8 mouse cellular contexts compared by ENCODE assay signal in the genomic region with DNA sequence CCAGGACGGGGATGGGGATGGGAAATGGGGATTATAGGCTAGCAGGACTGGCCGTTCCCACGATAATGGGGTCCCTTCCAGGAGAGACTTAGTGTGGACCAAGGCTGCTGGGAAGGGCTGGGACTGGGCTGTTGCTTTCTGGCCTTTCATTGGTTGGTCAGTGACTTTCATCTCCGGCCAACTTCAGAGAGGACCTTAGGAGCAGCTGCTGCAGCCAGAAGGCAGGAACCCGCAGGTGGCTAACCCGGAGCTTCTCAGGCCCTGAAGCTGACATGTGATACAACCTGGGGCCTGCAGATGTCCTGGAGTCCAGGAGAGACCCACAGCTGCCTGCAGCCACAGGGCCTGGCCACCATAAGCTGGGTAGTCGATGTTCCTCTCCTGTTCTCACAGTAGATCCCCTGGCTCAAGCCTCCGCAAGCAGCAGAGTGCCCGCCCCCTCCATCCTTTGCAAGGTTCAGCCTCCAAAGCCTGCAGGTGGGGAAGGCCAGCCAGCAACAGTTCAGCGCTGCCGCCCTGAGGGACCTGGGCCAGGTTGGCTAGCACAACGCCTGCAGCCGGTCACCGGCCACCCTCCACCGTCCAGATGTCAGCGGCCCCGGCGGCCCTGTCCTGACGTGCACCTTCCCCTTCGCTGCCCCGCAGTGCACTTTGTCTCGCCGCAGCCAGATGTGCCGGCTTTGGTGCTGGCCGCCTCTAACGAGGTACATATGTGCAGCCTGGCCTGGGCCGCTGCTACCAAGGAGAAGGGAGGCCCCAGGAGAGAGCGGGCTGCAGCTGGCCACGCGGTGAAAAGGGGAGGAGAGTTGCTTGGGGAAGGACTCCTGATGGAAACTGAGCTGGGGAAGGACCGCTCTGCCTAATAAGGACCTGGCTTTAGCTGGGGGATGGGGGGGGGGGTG. TPM values are rescaled to one million over a fixed set of nuclear protein-coding genes. Genes with fewer than 3 reads are reported as not detected.
A peak's percentile ranks its signal among the peaks of the same experiment; 100 is the strongest.
DNase-seq lines count a peak whose midpoint lies in the region; ATAC-seq lines count a peak whose summit lies in the region.

No protein-coding gene starts in this region.

- H3K4me3 ChIP-seq in embryonic facial prominence, embryonic 15.5 days (replicated peaks) = peak overlapping the region; percentile 21
- peak overlapping the region; percentile 31 for H3K4me3 ChIP-seq in heart, embryonic 16.5 days (ENCODE audit: low read length)
- peak overlapping the region; percentile 24 for H3K4me3 ChIP-seq in limb, embryonic 11.5 days (ENCODE audit: low read depth, low read length)

- peak overlapping the region; percentile 55 for H3K27ac ChIP-seq in embryonic facial prominence, embryonic 15.5 days (replicated peaks)
- H3K27ac ChIP-seq in heart, embryonic 16.5 days (ENCODE audit: low read length) = peak overlapping the region; percentile 26; the same call in 1 of the 2 replicates
- H3K27ac ChIP-seq in limb, embryonic 11.5 days (replicated peaks; ENCODE audit: low read depth, low read length) = peak overlapping the region; percentile 93

- peak; percentile 84 for ATAC-seq in embryonic facial prominence, embryonic 15.5 days (ENCODE audit: insufficient number of reproducible peaks, low FRiP score, low TSS enrichment, low read depth)
- ATAC-seq in heart, embryonic 16.5 days (replicated peaks; ENCODE audit: extremely low read depth, insufficient read depth, low FRiP score) = peak; percentile 72
- peak; percentile 94 for ATAC-seq in limb, embryonic 11.5 days (ENCODE audit: insufficient number of reproducible peaks, low FRiP score, low TSS enrichment, low read depth)

- H3K9me3 ChIP-seq in embryonic facial prominence, embryonic 15.5 days (replicated peaks) = no peaks in the 10 kb centered on the region
- H3K9me3 ChIP-seq in heart, embryonic 16.5 days (replicated peaks; ENCODE audit: control insufficient read depth, low read length) = no peaks in the 10 kb centered on the region
- H3K9me3 ChIP-seq in limb, embryonic 11.5 days (ENCODE audit: control insufficient read depth, low read length) = no peaks in the 10 kb centered on the region

- peaks cover 13% of the 10 kb centered on the region for H3K4me1 ChIP-seq in embryonic facial prominence, embryonic 15.5 days
- H3K4me1 ChIP-seq in heart, embryonic 16.5 days (ENCODE audit: control insufficient read depth, insufficient read depth, low read length) = peaks cover 28% of the 10 kb centered on the region
- peaks cover 18% of the 10 kb centered on the region for H3K4me1 ChIP-seq in limb, embryonic 11.5 days (ENCODE audit: control insufficient read depth, insufficient read depth, low read length)

- peaks cover 3% of the 10 kb centered on the region; the same call in 1 of the 2 replicates for H3K27me3 ChIP-seq in embryonic facial prominence, embryonic 15.5 days
- no peaks in the 10 kb centered on the region for H3K27me3 ChIP-seq in heart, embryonic 16.5 days (ENCODE audit: control insufficient read depth, insufficient read depth, low read length)
- H3K27me3 ChIP-seq in limb, embryonic 11.5 days (ENCODE audit: control insufficient read depth, insufficient read depth, low read length) = no peaks in the 10 kb centered on the region

- peak overlapping the region; percentile 48 for H3K4me2 ChIP-seq in embryonic facial prominence, embryonic 15.5 days (replicated peaks)
- peak overlapping the region; percentile 59 for H3K4me2 ChIP-seq in heart, embryonic 16.5 days (ENCODE audit: low read depth, low read length)
- peak overlapping the region; percentile 52 for H3K4me2 ChIP-seq in limb, embryonic 11.5 days (ENCODE audit: low read depth, severe bottlenecking)

- H3K9ac ChIP-seq in embryonic facial prominence, embryonic 15.5 days = no peak overlapping the region
- peak overlapping the region; percentile 69 for H3K9ac ChIP-seq in heart, embryonic 16.5 days (ENCODE audit: low read length)
- peak overlapping the region; percentile 45; the same call in 1 of the 2 replicates for H3K9ac ChIP-seq in limb, embryonic 11.5 days (ENCODE audit: low read length)

- 9% methylated on average over 31 of the region's 31 CpGs for WGBS in embryonic facial prominence, embryonic 15.5 days
- 14% methylated on average over 31 of the region's 31 CpGs for WGBS in heart, embryonic 16.5 days
- WGBS in limb, embryonic 11.5 days = 1% methylated on average over 31 of the region's 31 CpGs

- peak; percentile 81 for DNase-seq in adrenal gland, adult 2 months
- DNase-seq in adrenal gland, adult 18-20 months (ENCODE audit: low spot score in 2 of 2) = no peak
- peak; percentile 97 for DNase-seq in limb, embryonic 11.5 days (ENCODE audit: low spot score)
- peak; percentile 85 for DNase-seq in neural tube, embryonic 10.5 days (ENCODE audit: extremely low spot score, low spot score)
- DNase-seq in Muller cell, postnatal 12 days (ENCODE audit: inconsistent ontology term) = no peak
- DNase-seq in right cerebral cortex, postnatal 10 days (ENCODE audit: low spot score in 2 of 2) = no peak

- no peaks in the 10 kb centered on the region for H3K36me3 ChIP-seq in embryonic facial prominence, embryonic 15.5 days
- no peaks in the 10 kb centered on the region for H3K36me3 ChIP-seq in heart, embryonic 16.5 days (ENCODE audit: control insufficient read depth, insufficient read depth)
- H3K36me3 ChIP-seq in limb, embryonic 11.5 days (ENCODE audit: control insufficient read depth, insufficient read depth, low read length) = no peaks in the 10 kb centered on the region

RNA-seq across cellular contexts. Expression of a gene that starts 55.3 kb away (rescaled TPM):
- total RNA-seq in adrenal gland, adult 2 months (2021) = 1 to 10 TPM; 2.6 to 3.4 TPM
- 10.0 and 17.2 TPM in 2 replicates for polyA plus RNA-seq in adrenal gland, adult 2 months (2012; rRNA removed)
- total RNA-seq in adrenal gland, adult 18-20 months (2021) = 1 to 10 TPM; 3.7 to 9.5 TPM
- 14.5 and 15.3 TPM in 2 replicates for polyA plus RNA-seq in embryonic facial prominence, embryonic 15.5 days (2015; fragmentation: Nextera tagmentation; extraction: Ambion mirVana)
- 4.8 and 4.9 TPM in 2 replicates for polyA plus RNA-seq in heart, embryonic 16.5 days (2015; fragmentation: Nextera tagmentation; extraction: Ambion mirVana)
- polyA plus RNA-seq in limb, embryonic 11.5 days (2014; fragmentation: Nextera tagmentation; extraction: Ambion mirVana) = 3.2 and 4.2 TPM in 2 replicates

Comparison
In these comparisons a context has a peak if more than half of its experiments do, and no peak if none do; other contexts are left out.
1. DNase-seq: peak in adrenal gland, adult 2 months (single experiment), limb, embryonic 11.5 days (single experiment) and neural tube, embryonic 10.5 days (single experiment); none in adrenal gland, adult 18-20 months (0 of 2), Muller cell, postnatal 12 days (single experiment) and right cerebral cortex, postnatal 10 days (0 of 2).
2. H3K27ac ChIP-seq: peak in every context shown above with its lines; median percentile 93 in limb, embryonic 11.5 days; 55 in embryonic facial prominence, embryonic 15.5 days; 26 in heart, embryonic 16.5 days.
3. Peak in every context shown above with its lines, with median percentiles within 50 percentile points of each other: ATAC-seq, H3K4me2 ChIP-seq and H3K4me3 ChIP-seq.